Mouse (Mus musculus): ENCODE results near the gene Ttc21b.

DNA sequence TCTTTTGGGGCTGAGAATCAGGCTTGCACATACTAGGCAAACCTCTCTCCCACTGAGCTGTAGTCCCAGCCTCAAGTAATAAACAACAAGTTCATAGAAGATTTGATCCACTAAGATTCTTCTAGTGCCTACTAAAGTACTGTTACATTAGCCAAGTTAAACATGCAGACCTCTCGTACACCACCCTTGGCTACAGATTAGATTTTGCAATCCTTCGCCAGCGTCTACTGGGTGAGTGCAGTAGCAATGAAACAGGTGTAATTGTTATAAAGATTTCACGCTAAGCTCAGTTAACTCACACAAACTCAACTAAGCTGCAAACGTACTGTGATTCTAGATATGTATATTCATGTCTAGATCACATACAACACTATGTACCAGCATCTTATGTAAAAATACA, 17.5 kb downstream of the Ttc21b start:
- TF ChIP-seq CTCF (IDR thresholded peaks at IDR 0.05; ENCODE audit: low read depth) (no peak), EP300 (optimal IDR thresholded peaks at IDR 0.05) (no peak)
